Mouse (Mus musculus) small intestine, adult 2 months (tissue): Measurements from ENCODE around the gene 9430097D07Rik.

ENCODE experiments used
- CTCF ChIP-seq: fragments of 200-500 bp; IDR thresholded peaks from 2 replicates; pipeline ENCODE4 v1.5.1; 2012; ENCODE audit warnings: low read depth, mild to moderate bottlenecking, control low read depth, inconsistent platforms, low read length, moderate library complexity, mixed read lengths; ENCODE audit not compliant: insufficient replicate concordance, insufficient read length; ENCODE audit errors: extremely low read depth
- POLR2A ChIP-seq: fragments of 200-500 bp; IDR thresholded peaks from 2 replicates; pipeline ENCODE4 v1.6.1; 2012; ENCODE audit warnings: low read depth, mild to moderate bottlenecking, control low read depth, inconsistent platforms, low read length, moderate library complexity

- TF ChIP-seq POLR2A (no peak), CTCF (no peak)
These were observed 24.2 kb downstream of the 9430097D07Rik start for GRCm38 (mm10) chr2:32551236-32551635.
